Mouse (Mus musculus): Measurements from ENCODE around the gene Ttc7. TPM values are rescaled to one million over a fixed set of nuclear protein-coding genes. Genes with fewer than 3 reads are reported as not detected.
A peak's percentile ranks its signal among the peaks of the same experiment; 100 is the strongest.

The Ttc7 gene
- total RNA-seq (2021), result 10 to 100 TPM; 14.7 to 16.7 TPM

DNA sequence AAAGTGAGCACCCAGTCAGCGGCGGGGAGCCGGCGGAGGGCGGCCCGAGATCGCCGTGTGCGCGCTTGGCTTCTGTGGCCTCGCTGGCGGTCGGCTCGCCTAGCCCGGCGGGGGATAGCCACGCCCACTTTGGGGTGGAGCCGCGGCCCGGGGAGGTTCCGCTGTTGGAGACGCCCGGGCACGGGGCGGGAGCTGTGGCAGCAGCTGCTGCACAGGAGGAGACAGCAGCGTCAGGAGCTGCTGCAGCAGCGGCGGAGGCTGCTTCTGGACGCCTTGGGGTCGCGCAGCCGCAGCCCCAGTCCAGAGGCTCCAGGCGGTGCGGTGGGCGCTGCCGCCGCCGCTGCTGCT, at the start of gene Ttc7:
Gene Ttc7 (plus strand): TSS at position 181 of the 348 bp plus-strand sequence.
- intact Hi-C loops (cut with DNase I), result no loop called here
- DNase-seq, result peak; percentile 99

DNA sequence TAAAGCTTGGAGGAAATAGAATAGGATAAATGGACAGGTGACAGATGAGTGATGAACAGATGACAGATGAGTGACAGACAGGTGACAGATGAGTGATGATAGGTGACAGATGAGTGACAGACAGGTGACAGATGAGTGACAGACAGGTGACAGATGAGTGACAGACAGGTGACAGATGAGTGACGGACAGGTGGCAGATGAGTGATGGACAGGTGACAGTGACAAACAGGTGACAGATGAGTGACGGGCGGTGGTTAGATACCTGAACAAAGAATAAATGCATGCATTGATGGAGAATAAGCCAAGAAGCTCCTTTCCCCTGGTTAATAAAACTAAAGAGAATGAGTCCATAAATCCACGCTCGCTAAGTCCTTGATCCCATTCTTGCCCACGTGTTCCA, 47.7 kb upstream of the Ttc7 start:
- intact Hi-C loops (cut with DNase I), result no loop called here
- no peak for DNase-seq

DNA sequence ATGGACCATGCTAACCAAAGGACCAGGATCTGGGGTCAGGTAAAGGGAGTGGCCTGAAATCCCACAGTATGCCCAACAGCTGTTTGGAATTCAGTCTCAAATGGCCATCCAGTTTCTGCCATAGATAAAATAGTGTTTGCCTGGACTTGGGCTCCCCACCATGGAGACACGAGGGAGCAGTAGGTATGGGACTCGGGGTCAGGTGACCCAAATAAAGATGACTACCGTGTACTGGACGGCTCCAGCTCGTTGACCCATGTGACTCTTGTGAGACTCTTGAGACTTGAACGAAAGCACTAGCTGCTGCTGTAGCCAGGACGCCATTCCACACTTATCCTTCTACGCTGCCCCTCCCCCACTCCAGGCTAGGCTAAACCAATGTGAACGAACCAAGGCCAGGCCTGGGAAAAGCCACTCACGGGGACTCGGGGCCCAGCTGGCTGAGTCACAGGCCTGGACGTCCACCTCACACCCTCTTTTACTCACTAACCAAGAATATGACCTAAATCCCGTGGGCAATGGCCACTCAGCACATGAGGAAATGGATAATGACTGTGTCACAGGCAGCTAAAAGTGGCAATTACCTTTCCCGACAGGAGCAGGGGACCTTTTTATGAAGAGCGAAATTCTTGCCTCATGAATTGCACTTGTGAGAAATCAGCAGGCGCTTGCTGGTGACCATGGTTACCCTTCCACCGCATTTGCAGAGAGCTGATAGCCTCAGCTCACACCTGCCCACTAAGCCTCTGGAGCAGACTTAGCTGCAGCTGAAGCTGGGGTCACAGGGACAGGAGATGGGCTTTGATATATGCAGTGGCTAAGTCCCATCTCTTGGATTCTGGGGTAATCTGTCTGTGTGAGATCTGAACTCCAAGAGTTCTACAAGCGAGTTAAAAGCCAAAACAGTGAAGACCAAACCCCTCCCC, 45.7 kb upstream of the Ttc7 start:
- DNase-seq, result no peak
- intact Hi-C loops (cut with DNase I), result no loop called here

DNA sequence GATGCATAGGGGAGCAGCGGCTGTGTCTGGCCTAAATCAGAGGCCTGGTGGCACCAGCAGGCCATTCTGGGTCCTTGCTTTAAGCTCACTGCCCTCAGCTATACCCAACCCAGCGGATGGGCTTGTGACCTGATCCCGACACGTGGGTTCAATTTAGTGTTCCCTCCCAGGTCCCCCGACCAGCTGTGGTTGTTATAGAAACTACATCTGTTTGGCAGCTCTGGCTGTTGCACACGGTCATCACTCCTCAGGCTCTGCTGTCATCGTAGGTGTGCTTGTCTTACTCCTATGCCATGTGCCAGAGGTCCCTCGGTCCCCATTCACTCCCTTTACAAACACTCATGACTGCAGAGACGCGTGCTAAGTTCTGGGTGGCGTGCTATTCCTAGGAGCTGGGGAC, 44.9 kb upstream of the Ttc7 start:
- intact Hi-C loops (cut with DNase I), result no loop called here
- no peak for DNase-seq

DNA sequence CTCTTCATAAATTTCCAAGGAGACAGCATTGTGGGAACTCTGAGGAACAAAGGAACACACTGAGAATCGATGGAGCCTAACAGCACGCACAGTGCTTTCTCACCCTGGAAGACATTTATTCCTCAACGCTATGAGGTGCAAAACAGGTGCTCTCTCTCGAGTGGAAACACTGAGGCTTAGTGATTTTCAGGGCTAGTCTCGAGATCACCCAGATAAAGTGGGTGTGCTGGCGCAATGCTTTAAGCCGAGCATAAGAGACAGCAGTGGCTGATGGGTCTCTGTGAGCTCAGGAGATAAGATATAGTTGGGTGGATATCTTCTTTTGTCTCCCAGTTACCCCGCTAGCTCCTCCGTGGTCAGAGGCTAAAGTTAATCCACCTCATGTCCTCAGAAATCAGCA, 36.6 kb upstream of the Ttc7 start:
- intact Hi-C loops (cut with DNase I), result loop anchor here (2.0 kb wide), 1 partner anchor 69 kb away; no protein-coding TSS in a partner anchor
- DNase-seq, result no peak

DNA sequence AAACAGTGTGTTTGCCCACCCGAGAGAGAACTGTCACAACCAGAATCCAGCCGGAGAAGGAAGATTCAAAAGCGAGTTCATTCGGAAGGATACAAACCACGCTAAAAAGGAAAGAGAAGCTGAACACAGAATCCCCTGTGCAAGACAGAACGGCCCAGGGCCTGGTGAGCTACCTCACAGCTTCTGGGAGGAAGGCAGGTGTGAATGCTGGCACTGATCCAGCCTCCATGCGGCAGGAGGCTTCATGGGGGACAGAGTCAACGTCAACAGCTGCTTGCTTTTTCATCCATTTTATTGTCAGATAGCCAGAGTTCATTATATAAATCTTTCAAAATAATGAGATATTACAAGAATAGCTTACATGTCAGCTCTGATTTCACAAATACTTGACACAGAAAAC, 28.3 kb upstream of the Ttc7 start:
- intact Hi-C loops (cut with DNase I), result loop anchor here (10.0 kb wide), 1 partner anchor 770 kb away; no protein-coding TSS in a partner anchor
- DNase-seq, result no peak

DNA sequence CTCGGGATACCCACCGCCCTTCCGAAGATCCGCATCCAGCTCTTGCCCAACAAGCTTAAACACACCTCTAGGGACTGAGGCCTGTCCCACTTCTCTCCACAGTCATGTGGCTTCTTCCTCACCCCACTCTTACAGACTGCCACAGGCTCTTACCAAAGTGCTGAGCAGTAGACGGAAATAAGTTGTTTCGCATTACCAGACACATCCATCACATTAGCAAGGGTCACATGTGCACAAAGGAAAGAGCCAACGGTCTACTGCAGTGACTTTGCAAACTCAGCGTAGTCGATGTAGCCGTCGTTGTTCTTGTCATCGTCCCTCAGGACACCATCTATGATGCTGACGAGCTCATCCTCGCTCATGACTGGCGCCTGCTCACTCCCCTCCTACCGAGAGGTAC, 27.0 kb upstream of the Ttc7 start:
- DNase-seq, result no peak
- intact Hi-C loops (cut with DNase I), result loop anchor here (10.0 kb wide), 1 partner anchor 771 kb away; no protein-coding TSS in a partner anchor

DNA sequence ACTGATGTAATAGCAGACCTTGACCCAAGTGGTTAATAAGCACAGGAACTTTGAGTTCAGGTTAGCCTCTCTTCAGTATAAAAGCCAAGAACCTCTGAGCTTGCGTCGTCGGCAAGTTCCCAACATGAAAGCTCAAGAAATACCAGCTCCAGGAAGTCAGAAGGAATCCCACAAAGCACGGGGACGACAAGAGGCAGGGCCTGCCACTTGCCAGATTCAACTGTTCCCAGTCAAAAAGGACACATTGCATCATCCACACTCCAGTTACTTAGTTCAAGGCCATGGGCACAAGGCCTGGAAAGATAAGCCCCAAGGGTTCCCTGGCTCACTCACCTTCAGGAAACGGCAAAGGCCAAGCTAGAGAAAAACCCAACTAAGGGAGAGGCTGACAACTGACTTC, 19.3 kb upstream of the Ttc7 start:
- DNase-seq, result no peak
- intact Hi-C loops (cut with DNase I), result loop anchor here (5.0 to 10.0 kb wide), 2 partner anchors 301 to 1119 kb away; partner anchors contain the start of genes Rhoq and Srbd1

DNA sequence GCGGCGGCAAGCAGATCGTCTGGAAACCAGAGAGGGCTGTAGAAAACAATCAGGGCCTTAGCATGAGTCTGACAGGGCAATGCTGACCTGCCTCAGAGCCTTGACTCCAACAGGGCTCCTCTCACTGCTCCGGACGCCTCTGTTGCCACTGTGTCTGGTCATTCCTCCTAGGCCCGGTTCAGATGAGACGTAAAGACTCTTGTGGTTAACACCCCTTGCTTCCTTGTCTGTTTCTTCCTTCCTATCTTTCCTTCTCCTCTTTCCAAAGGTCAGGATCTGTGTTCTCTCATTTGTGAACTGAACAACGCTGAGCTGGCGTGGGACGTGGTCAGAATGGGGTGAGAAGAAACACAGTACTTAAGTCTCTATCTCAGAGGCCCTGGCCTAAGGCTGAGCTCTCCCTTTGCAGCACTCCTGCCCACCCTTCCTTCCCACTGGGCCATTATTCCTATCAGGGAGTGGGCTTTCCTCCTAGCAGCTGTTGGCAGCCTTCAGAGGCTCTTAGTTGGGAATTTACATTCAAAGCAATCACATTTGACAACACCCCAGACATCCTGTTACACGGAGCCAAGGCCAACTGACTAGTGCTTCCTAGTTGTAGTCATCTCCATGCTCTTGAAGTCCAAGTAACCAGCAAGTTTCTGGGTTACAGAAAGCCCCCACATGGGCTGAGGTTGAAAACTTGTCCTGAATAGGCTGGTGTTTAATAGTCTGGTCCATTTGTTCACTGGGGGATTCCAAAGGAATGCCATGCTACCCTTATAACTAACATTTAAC, 18.4 kb upstream of the Ttc7 start:
- DNase-seq, result no peak
- intact Hi-C loops (cut with DNase I), result loop anchor here (5.0 to 10.0 kb wide), 2 partner anchors 302 to 1119 kb away; partner anchors contain the start of genes Rhoq and Srbd1

DNA sequence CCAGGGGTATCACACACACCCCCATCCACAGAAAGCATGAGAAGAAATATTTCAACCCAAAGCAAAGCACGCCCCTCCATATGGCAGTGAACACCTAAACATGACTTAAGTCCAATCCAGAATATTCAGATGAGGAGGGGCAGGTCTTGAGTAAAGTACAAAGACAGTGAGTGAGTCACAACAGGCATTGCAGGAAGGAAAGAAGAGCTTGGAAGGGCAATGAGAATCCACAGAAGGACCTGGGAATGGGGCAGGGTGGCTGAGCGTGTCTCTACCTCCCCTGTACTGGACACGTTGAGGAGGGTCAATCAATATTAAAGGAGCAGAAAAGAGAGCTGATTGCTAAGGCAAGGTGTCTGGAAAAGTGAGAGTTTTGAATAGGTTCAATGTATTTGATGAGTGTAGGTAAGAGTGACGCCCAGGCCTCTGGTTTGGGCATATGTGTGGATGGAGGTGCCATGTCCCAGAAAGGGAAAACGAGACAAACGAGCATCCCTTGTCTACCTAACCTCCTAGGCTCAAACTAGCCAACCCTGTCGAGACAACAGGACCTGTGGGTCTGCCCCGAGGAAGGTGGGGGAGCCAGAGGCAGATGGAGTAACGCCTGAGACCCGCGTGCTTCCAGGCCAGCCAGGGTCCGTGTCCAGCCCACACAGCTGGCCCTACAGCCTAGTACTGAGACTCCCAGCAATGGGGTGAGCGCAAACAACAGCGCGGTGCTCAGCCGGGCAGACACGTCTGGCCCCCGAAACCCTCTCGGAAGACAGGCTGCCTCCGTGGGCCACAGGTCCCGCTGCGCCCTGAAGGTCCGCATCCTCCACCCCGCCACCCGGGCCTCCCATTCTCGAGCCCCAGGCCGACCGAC, 17.5 kb upstream of the Ttc7 start:
- DNase-seq, result no peak
- intact Hi-C loops (cut with DNase I), result loop anchor here (5.0 to 10.0 kb wide), 2 partner anchors 303 to 1120 kb away; partner anchors contain the start of genes Rhoq and Srbd1

DNA sequence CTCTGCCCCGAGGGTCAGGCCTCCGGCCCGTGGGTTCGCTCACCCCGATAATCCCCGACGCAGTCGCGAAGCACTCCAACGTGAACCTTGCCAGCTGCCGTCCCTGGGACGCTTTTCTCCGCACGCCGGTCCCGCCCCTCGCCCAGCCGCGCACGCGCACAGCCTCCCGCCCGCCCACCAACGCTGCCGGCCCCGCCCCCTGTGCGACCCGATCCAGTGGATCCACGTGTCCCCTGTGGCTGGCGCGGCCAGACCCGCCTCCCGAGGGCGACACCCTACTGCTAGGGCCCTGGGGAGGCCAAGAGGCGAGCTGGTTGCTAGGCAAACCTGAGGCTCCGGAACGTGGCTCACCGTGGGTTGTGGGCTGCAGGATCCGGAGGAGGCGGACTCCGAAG, 16.9 kb upstream of the Ttc7 start, which contains the start of gene Mcfd2:
Gene Mcfd2 (minus strand): TSS at position 144 of the 395 bp plus-strand sequence.
- intact Hi-C loops (cut with DNase I), result loop anchor here (2.0 to 10.0 kb wide), 2 partner anchors 15 to 1121 kb away; partner anchors contain the start of gene Srbd1
- DNase-seq, result peak; percentile 93 to 94

DNA sequence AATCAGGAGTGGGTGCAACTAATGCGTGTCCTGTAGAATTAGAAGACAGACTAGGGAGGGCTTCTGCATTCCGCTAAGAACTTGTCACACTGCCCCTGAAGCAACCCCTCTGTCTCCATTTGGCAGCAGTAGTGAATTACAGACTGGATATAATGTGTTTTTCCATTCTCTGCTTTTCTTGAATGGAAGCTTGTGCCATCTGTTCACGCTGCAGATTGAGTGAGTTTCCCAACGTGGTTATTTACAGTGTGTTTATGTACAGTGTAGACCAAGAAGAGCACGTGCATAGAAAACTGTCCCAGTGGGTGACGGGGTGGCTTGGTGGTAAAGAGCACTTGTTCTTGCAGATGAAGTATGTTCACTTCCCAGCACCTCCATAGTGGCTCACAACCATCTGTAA, 13.2 kb upstream of the Ttc7 start:
- no peak for DNase-seq
- intact Hi-C loops (cut with DNase I), result loop anchor here (10.0 kb wide), 1 partner anchor 1125 kb away; the partner anchor contains the start of gene Srbd1

DNA sequence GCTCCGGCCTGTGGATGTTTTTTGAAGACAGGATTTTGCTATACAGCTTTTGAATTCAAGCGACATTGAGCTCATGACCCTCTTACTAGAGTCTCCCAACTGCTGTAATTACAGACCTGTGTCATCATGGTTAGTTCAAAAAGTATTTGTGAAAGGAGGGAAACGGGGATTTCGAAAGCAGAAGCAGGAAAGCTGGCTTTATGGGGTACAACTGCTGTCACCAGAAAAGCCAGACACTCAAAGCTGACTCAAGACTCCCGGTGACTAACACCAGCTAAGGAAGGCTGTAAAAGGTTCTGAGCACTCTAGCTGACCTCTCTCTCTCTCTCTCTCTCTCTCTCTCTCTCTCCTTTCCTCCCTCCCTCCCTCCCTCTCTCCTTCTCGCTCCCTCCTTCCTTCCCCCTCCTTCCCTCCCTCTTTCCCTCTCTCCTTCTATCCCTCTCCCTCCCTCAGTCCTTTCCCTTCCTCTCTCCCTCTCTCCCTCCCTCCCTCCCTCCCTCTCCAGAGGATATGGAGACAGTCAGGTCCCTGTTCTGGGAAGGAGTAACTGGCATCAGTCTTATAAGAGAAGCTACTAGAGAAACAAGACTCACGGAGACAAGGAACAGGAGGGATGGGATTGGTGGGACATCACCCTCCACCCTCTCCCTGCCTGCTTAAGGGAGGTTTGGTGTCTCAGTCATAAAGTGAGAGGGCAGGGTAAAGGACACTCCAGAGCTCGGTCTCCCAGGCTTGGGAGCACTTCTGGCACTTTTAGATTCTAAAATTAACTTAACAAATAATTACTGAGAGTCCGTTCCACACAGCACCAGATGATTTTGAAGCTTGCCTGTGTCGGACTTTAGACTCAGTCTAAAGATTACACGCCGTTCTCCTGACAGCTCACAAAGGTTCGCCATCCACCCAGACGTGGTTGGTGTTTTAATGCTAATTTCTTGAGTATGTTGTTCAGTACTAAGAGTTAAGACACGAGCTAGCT, 7.0 kb upstream of the Ttc7 start:
- no peak for DNase-seq
- intact Hi-C loops (cut with DNase I), result no loop called here

DNA sequence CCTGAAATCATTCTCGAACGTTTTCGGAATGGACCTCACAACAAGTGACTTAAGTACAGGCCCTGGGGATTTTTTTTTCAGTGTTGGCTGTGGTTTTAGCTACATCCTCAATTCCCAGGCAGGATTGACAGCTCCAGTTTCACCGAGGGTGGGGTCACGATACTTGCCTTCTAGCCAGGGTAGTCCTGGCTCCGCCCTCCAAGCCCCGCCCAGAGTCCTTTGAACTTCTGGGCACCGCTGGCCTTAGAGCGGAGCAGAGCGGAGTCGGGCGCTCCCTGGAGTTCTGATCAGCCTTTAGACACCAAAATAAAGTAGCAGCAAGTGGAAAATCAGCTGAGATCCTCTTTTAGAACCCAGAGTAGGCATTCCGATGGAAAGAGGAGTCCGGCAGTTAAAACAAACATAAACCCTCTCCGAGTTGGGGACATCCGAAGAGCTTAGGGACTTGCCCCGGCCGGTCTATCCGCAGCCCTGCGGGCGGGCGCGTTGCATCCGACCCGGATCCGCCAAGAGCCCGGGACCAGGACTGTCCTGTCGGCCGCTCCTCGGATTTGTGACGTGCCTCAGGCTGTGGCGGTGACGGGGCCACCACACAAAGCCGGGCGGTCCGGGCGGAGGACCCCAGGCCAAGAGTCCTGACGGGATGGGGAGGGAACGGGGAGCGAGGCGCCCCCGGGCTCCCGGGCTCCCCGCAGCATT, 530 bp upstream of the Ttc7 start:
- DNase-seq, result peak; percentile 93 to 94
- intact Hi-C loops (cut with DNase I), result no loop called here

DNA sequence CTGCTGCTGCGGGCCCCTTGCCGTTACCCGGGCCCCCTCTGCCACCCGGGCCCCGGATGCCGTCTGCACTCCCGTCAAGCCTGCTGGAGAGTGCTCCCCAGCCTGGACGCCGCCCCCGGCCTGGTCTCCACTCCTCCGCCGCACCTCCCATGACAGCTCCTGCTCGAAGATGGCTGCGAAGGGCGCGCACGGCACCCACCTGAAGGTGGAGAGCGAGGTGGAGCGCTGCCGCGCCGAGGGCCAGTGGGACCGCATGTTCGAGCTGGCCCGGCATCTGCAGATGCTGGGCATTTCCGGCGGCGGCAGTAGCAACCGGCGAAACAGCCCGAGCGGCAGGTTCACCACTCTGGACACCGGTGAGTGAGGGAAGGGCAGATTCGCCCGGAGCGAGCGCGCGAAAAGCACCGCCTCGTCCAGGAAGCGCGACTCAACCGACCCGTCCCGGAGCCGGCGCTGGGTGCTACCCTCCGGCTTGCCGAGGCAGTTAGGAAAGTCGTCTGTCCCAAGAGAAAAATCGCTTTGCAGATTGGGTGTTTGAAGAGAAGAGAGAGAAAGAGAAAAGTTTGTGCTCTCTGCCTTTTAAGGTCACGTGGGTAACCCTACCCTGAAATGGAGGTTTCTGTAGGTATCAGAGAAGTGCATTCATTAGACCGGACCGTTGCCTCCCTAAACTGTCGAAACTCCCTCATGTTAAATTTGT, 519 bp downstream of the Ttc7 start:
- peak in 1 of 2 experiments; percentile 60 for DNase-seq
- intact Hi-C loops (cut with DNase I), result no loop called here

DNA sequence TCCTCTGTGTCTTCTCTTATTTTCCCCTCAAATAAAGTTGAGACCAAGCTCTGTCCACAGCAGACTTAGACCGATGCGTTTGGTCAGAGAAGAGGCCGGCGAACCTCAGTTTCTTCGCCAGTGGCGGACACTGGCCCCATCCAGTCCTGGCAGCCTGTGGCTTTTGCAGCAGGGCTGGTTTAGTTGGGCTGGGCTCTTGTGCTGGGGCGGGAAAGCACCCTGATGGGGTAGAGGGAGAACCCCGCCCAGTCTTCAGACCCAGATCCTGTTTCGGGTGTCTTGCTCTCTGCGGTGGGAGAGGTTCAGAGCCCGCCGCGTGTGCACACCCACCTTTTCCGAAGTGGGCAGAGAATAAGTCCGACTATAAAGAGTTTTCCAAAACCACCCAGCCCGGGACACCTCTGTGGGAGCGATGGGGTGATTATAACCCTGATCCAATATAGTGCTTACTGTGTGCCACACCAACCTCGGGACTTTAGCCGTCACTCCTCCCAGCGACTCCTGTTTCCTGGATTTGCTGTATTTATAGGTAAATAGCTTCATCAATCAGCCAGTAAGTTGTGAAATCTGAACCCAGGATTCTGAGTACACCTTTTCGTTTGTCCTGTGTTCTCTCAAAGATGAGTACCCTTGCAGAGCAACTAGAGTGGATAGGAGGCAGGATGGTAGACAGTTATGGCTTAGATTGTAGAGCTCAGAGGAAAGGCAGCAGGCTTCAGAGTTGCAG, 1.2 kb downstream of the Ttc7 start:
- DNase-seq, result peak in 1 of 2 experiments; percentile 28
- intact Hi-C loops (cut with DNase I), result no loop called here

DNA sequence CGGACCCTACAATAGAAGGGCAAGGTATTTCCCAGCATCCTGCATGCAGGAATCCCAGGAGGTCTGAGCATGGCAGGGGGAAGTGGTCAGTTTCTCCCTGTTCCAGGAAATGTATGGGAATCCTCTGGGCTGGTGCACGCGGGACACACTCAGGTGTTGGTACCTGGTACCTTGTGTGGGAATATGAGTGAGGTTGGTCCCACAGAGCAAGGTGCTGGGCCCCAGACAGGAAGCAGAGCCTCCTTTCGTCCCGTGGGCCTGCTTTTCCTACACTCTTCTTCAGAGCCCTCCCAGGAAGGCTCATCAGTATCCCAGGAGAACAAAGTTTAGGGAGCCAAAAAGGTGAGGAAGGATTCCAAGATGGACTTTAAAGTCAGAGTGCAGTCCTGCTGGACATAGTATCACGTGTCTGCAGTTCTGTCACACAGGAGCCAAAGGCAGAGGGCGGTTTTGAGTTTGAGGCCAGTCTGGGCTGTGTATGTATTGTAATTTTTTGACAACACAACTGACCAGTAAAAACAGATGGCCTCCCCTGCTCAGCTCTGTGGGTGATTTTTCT, 1.9 kb downstream of the Ttc7 start:
- intact Hi-C loops (cut with DNase I), result no loop called here

More for the DNA sequence above, 1.9 kb downstream of the Ttc7 start:
- DNase-seq, result no peak

All from heart, postnatal 36 days (tissue).